Mouse (Mus musculus) lung, postnatal 4 days (tissue): ENCODE measurements around the gene Lgi1.

Experiments
- DNase-seq, 2 experiments: peaks; one replicate each; pipeline ENCODE4 v3.0.0; 2021

The Lgi1 gene

GRCm38 (mm10) chr19:38328010-38328409, 63.7 kb downstream of the Lgi1 start:
- no peak for DNase-seq

GRCm38 (mm10) chr19:38329257-38329656, 64.9 kb downstream of the Lgi1 start:
- DNase-seq: no peak

GRCm38 (mm10) chr19:38331072-38331471, 66.7 kb downstream of the Lgi1 start:
- no peak for DNase-seq

GRCm38 (mm10) chr19:38332245-38332644, 67.9 kb downstream of the Lgi1 start:
- no peak for DNase-seq

GRCm38 (mm10) chr19:38332820-38333219, 68.5 kb downstream of the Lgi1 start:
- DNase-seq: no peak

- DNase-seq: no peak
These were observed 72.2 kb downstream of the Lgi1 start for GRCm38 (mm10) chr19:38336553-38336952.

- DNase-seq: no peak
These were observed 73.0 kb downstream of the Lgi1 start for GRCm38 (mm10) chr19:38337332-38337731.

GRCm38 (mm10) chr19:38339734-38340133, 75.4 kb downstream of the Lgi1 start:
- DNase-seq: no peak

GRCm38 (mm10) chr19:38343246-38343645, 78.9 kb downstream of the Lgi1 start:
- no peak for DNase-seq

GRCm38 (mm10) chr19:38348271-38349012, 84.1 kb downstream of the Lgi1 start:
- no peak for DNase-seq

GRCm38 (mm10) chr19:38349013-38349341, 84.6 kb downstream of the Lgi1 start:
- DNase-seq: no peak

GRCm38 (mm10) chr19:38351202-38351601, 86.9 kb downstream of the Lgi1 start:
- DNase-seq: no peak

- no peak for DNase-seq
These were observed 87.4 kb downstream of the Lgi1 start for GRCm38 (mm10) chr19:38351728-38352127.

GRCm38 (mm10) chr19:38352495-38353130, 88.3 kb downstream of the Lgi1 start:
- peak in 1 of 2 experiments; percentile 30 for DNase-seq

GRCm38 (mm10) chr19:38354279-38354678, 89.9 kb downstream of the Lgi1 start:
- DNase-seq: no peak

- DNase-seq: no peak
These were observed 90.6 kb downstream of the Lgi1 start for GRCm38 (mm10) chr19:38354819-38355360.

- DNase-seq: no peak
These were observed 92.0 kb downstream of the Lgi1 start for GRCm38 (mm10) chr19:38356211-38356828.

GRCm38 (mm10) chr19:38357956-38358623, 93.8 kb downstream of the Lgi1 start:
- no peak for DNase-seq

GRCm38 (mm10) chr19:38359287-38359686, 95.0 kb downstream of the Lgi1 start:
- DNase-seq: no peak
